Mouse (Mus musculus) forebrain, embryonic 11.5 days (tissue): ENCODE data around the gene Mast3. TPM values are rescaled to one million over a fixed set of nuclear protein-coding genes. Genes with fewer than 3 reads are reported as not detected.

Experiments used
- ATAC-seq: fragments of 200-750 bp; cut with Nextera tagmentation; replicated peaks from 2 replicates; pipeline ENCODE4 v1.8.0; 2017; ENCODE audit warnings: moderate TSS enrichment; ENCODE audit not compliant: low FRiP score
- DNase-seq: peaks from one replicate; pipeline ENCODE4 v3.0.0-alpha.2; 2017; ENCODE audit warnings: low spot score
- H3K27ac ChIP-seq: fragments of 300-500 bp; sonication (generic); 2 replicates; pipeline ENCODE4 v1.5.1; 2014; ENCODE audit warnings: low read depth, low read length
- H3K27me3 ChIP-seq: fragments of 300-500 bp; sonication (generic); 2 replicates; pipeline ENCODE4 v1.6.1; 2014; ENCODE audit warnings: mild to moderate bottlenecking, low read length, mixed read lengths; ENCODE audit not compliant: control insufficient read depth, insufficient read depth
- H3K36me3 ChIP-seq: fragments of 300-500 bp; sonication (generic); 2 replicates; pipeline ENCODE4 v1.6.1; 2014; ENCODE audit warnings: mild to moderate bottlenecking, low read length, moderate library complexity, mixed read lengths; ENCODE audit not compliant: control insufficient read depth, insufficient read depth
- H3K4me1 ChIP-seq: fragments of 300-500 bp; sonication (generic); replicated peaks from 2 replicates; pipeline ENCODE4 v1.6.1; 2014; ENCODE audit warnings: low read length, mixed read lengths; ENCODE audit not compliant: control insufficient read depth, insufficient read depth
- H3K4me2 ChIP-seq: fragments of 300-500 bp; sonication (generic); 2 replicates; pipeline ENCODE4 v1.6.1; 2014; ENCODE audit warnings: low read depth, mild to moderate bottlenecking, low read length, moderate library complexity, mixed read lengths; ENCODE audit not compliant: severe bottlenecking
- H3K4me3 ChIP-seq: fragments of 300-500 bp; sonication (generic); 2 replicates; pipeline ENCODE4 v1.5.1; 2014; ENCODE audit warnings: low read depth, low read length
- H3K9ac ChIP-seq: fragments of 300-500 bp; sonication (generic); 2 replicates; pipeline ENCODE4 v1.6.1; 2014; ENCODE audit warnings: low read length
- H3K9me3 ChIP-seq: fragments of 300-500 bp; sonication (generic); 2 replicates; pipeline ENCODE4 v1.6.1; 2016; ENCODE audit warnings: low read length, mixed read lengths; ENCODE audit not compliant: control insufficient read depth
- WGBS: fragments of 180-500 bp; shearing (Covaris S2); extraction: QIAGEN DNeasy Blood & Tissue Kit; methylation state at CpG from one replicate; pipeline ENCODE4 v1.1.7; 2014; 5-methylcytosine and 5-hydroxymethylcytosine counted together
- polyA plus RNA-seq: library from polyadenylated mRNA; unstranded; fragments of >200 nt; fragmentation: Nextera tagmentation; extraction: Ambion mirVana; gene quantifications from 2 replicates; pipeline ENCODE4 v1.2.1, GENCODE M21; 2014

Gene Mast3
- polyA plus RNA-seq, 1 experiment from 2014 or later = 15.9 TPM

DNA sequence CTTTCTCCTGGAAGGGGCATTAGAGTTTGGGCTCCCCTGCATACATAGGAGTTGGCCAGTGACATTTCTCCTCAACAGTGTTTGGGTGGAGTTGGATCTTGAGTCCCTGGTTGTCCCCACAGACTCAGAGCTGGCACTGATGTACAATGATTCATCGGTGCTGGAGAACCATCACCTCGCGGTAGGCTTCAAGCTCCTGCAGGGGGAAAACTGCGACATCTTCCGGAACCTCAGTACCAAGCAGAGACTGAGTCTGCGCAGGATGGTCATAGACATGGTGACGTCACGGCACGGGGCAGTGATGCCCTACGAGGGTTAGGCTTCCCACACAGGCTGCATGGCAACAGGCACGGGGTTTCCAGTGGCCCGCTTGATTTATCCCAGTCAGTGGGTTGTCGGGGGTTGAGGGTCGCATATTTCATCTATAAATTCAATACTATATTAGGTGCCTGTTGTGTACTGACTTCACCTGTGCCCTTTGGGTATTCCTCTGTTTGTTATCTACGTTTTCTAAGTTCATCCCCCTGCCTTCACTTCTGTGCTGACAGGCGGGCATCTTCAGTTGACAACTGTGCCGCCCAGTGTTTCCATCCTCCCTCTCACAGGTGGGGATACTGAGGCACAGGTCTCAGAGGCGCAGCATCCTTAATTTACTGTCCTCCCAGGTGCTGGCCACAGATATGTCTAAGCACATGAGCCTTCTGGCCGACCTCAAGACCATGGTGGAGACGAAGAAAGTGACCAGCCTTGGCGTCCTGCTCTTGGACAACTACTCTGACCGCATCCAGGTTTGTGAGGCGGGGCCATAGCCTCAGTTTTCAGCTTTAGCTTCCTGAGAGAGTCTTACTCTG is 56.4 kb downstream of the Mast3 start:
- Histone ChIP-seq H3K36me3 (no peaks in the 10 kb centered on the region), H3K9me3 (no peaks in the 10 kb centered on the region), H3K4me2 (no peak overlapping the region), H3K27me3 (peaks cover 27% of the 10 kb centered on the region), H3K27ac (no peak overlapping the region), H3K4me1 (peaks cover 3% of the 10 kb centered on the region; the same call in 1 of the 2 replicates), H3K9ac (no peak overlapping the region), H3K4me3 (no peak overlapping the region)
- 88% methylated on average over 23 of the region's 23 CpGs for WGBS
- DNase-seq (peak; percentile 44), ATAC-seq (no peak)

DNA sequence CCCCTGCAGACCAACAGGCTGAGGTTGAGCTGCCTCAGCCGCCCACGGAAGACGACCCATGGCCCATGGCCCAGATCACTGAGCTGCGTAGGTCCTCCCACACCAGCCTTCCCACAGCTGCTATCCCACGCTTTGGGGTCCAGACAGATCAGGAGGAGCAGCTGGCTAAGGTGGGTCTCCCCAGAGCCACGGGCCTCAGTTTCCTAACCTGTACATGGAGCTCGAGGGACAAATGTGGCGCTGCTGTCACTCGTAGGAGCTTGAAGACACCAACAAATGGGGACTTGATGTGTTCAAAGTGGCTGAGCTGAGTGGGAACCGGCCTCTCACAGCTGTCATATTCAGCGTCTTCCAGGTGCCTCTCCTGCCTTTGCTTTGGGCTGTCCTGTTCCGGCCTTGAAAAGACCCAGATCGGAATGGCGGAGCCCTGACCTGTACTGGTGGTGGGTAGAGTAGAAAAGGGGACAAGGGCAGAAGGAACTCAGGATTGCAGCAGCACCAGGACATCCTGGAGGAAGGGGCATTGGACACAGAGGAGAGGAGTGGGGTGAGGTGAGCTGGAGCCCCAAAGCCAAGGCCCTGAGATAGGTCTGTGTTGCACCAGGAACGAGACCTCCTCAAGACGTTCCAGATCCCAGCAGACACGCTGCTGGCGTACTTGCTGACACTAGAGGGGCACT is 57.5 kb downstream of the Mast3 start:
- H3K27ac ChIP-seq = no peak overlapping the region
- no peak overlapping the region for H3K4me3 ChIP-seq
- H3K36me3 ChIP-seq = no peaks in the 10 kb centered on the region
- no peaks in the 10 kb centered on the region for H3K9me3 ChIP-seq
- 90% methylated on average over 18 of the region's 18 CpGs for WGBS
- H3K4me1 ChIP-seq = peaks cover 3% of the 10 kb centered on the region; the same call in 1 of the 2 replicates
- DNase-seq = peak; percentile 47
- H3K9ac ChIP-seq = no peak overlapping the region
- ATAC-seq = no peak
- no peak overlapping the region for H3K4me2 ChIP-seq
- peaks cover 38% of the 10 kb centered on the region for H3K27me3 ChIP-seq

DNA sequence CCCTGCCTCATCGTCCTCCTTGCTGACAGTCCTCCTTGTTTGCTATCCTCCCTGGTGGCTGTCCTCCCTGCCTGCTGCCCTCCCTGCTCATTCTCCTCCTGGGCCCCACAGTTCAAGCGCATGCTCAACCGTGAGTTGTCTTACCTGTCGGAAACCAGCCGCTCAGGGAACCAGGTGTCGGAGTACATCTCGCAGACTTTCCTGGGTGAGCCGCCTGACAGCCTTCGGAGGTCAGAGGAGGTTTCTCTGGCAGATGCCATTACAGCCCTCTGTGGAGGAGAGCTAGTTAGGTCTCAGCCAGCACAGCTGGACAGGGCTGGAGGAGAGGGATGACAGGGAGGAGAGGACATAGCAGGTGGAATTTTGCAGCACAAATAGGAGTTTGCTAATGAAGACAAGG is 58.2 kb downstream of the Mast3 start:
- peak; percentile 50 for DNase-seq
- H3K9me3 ChIP-seq = no peaks in the 10 kb centered on the region
- H3K27ac ChIP-seq = no peak overlapping the region
- 72% methylated on average over 9 of the region's 9 CpGs for WGBS
- H3K4me1 ChIP-seq = peaks cover 3% of the 10 kb centered on the region; the same call in 1 of the 2 replicates
- peaks cover 42% of the 10 kb centered on the region for H3K27me3 ChIP-seq
- no peaks in the 10 kb centered on the region for H3K36me3 ChIP-seq
- ATAC-seq = no peak
- H3K4me2 ChIP-seq = no peak overlapping the region
- no peak overlapping the region for H3K9ac ChIP-seq
- no peak overlapping the region for H3K4me3 ChIP-seq

DNA sequence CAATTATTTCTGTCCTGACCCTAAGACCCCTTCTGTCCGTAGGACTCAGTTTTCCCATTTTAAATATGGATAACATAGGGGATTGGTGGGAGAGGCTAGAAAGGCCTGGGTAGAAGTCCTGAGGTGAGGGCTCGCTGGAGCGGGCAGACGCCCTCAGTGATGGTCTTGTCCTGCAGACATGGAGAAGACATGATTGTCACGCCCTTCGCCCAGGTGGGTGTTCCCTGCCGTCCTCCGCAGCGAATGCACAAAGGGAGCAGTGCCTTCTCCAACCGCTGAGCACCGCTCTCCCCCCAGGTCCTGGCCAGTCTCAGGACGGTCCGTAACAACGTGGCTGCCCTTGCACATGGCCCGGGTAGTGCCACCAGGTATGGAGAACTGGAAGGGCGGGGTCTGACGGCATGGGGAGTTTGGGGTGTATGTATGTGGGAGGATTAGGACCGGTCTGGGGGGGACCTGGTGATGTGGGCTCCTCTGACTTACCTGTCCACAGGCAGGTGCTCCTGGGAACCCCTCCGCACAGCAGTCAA is 59.1 kb downstream of the Mast3 start:
- Histone ChIP-seq H3K27me3 (peaks cover 42% of the 10 kb centered on the region), H3K4me3 (no peak overlapping the region), H3K36me3 (no peaks in the 10 kb centered on the region), H3K27ac (no peak overlapping the region), H3K4me1 (peaks cover 3% of the 10 kb centered on the region; the same call in 1 of the 2 replicates), H3K9me3 (no peaks in the 10 kb centered on the region), H3K9ac (no peak overlapping the region), H3K4me2 (no peak overlapping the region)
- DNase-seq = peak; percentile 45
- no peak for ATAC-seq
- WGBS = 58% methylated on average over 19 of the region's 19 CpGs

DNA sequence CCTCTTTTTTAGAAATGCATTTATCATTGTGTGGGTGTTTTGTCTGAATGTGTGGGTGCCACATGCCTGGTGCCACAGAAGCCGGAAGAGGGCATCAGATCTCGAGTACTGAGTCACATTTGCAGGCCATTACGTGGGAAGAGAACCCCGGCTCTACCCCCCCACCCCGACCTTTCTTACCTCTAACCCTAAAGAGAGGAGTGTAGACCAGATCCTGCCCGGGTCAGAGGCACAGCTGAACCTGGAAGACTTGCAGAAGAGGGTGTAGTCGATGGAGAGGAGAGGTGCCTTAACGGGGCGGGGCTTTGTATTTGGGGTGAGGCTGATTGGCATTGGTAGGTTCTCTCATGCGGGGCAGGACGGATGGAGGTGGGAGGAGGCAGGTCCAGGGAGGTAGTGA is 60.0 kb downstream of the Mast3 start:
- Histone ChIP-seq H3K36me3 (no peaks in the 10 kb centered on the region), H3K4me3 (no peak overlapping the region), H3K9ac (no peak overlapping the region), H3K4me2 (no peak overlapping the region), H3K9me3 (no peaks in the 10 kb centered on the region), H3K27ac (no peak overlapping the region), H3K4me1 (peaks cover 3% of the 10 kb centered on the region; the same call in 1 of the 2 replicates), H3K27me3 (peaks cover 42% of the 10 kb centered on the region)
- ATAC-seq = no peak
- DNase-seq = peak; percentile 48
- WGBS = 61% methylated on average over 11 of the region's 11 CpGs

DNA sequence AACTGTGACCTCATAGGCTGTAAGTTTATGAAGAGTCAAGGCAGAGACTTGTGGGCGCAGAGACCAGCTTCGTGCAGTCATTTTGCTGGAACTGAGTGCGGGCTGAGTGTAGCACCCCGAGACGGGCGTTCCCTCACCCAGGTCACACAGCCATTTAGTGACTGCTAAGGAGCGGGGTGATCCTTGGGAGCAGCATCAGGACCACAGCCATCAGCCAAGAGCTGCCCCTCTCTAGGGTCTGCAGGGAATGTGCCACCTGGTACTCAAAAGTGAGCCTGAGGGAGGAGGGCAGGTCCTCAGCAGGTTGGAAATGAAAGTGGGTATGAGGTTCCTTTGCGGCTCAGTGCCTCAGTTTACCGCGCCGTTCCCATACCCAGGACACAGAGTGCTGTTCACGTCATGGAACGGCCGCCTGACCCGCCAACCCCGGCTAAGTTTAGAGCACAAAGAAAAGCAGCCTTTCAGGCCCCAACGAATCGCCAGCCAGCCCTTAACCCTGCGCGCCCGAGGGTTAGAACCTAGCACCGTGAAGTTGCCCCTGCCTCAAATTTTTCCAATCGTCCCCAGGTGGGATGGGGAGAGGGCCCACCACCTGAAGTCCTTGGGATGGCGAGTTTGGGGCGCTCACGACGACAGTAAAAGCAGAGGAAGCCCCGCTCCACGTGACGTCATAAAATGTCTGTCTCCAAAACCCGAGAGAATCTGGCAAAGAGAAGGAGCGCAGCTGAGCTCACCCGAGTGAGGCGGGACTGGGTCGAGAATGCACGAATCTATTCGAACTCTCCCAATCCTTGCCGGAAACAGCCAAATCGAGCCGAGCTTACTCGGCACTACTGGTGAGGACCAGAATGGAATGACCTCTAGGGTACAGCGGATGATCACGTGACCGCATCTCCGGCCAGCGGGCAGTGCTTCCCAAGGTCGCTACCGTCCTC is 60.9 kb downstream of the Mast3 start:
- DNase-seq = peak; percentile 63
- WGBS = 3% methylated on average over 47 of the region's 48 CpGs
- H3K27me3 ChIP-seq = peaks cover 42% of the 10 kb centered on the region

DNA sequence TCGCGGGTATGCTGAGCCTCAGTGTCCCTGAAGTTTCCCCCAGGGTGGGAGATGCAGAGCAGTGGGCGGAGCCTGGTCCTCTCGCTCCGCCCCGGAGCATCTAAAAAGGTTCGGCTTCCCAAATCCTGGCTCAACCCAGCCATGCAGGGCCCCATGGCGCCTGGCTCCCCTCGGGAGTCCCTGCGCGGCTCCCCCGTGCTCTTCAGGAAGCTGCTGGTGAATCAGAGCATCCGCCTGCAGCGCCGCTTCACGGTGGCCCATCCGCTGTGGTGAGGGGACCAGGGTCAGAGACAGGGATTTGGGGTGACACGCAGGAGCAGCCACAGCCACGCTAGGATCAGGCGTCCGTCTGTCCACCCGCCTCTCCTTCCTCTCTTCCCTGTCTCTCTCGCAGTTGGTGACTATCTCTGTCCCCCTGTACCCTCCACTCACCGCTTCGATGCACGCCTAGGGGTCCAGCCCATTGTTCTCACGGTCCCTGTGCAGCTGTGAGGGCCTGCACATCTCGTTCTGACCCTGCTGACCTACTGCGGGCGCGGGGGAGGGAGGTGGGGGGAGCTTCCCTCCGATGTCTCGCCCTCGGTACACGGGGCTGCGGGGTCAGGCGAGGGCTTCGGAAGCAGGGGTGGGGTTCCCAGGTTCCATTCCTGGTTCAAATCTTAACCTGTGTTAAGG is 61.7 kb downstream of the Mast3 start:
- Histone ChIP-seq H3K9me3 (no peaks in the 10 kb centered on the region), H3K36me3 (no peaks in the 10 kb centered on the region), H3K9ac (peak overlapping the region; percentile 48; the same call in 1 of the 2 replicates), H3K27me3 (peaks cover 42% of the 10 kb centered on the region), H3K27ac (no peak overlapping the region), H3K4me1 (peaks cover 3% of the 10 kb centered on the region; the same call in 1 of the 2 replicates), H3K4me3 (peak overlapping the region; percentile 9; the same call in 1 of the 2 replicates), H3K4me2 (peak overlapping the region; percentile 49)
- WGBS = 1% methylated on average over 38 of the region's 38 CpGs
- ATAC-seq (no peak), DNase-seq (peak; percentile 56)

More for the DNA sequence above, 60.9 kb downstream of the Mast3 start:
- peaks cover 3% of the 10 kb centered on the region; the same call in 1 of the 2 replicates for H3K4me1 ChIP-seq
- H3K27ac ChIP-seq = no peak overlapping the region
- no peaks in the 10 kb centered on the region for H3K9me3 ChIP-seq
- peak overlapping the region; percentile 26 for H3K4me3 ChIP-seq
- H3K4me2 ChIP-seq = peak overlapping the region; percentile 49
- H3K9ac ChIP-seq = peak overlapping the region; percentile 41; the same call in 1 of the 2 replicates
- no peak; the same call in 1 of the 2 replicates for ATAC-seq
- H3K36me3 ChIP-seq = no peaks in the 10 kb centered on the region
